Mouse (Mus musculus): ENCODE measurements at regions not wholly inside any gene's neighbourhood (a gene's known extent, or its start where the extent isn't known, plus 50 kb on each side); places are given as distances from the start of the nearest gene placed in this dataset.
A peak's percentile ranks its signal among the peaks of the same experiment; 100 is the strongest.

DNA sequence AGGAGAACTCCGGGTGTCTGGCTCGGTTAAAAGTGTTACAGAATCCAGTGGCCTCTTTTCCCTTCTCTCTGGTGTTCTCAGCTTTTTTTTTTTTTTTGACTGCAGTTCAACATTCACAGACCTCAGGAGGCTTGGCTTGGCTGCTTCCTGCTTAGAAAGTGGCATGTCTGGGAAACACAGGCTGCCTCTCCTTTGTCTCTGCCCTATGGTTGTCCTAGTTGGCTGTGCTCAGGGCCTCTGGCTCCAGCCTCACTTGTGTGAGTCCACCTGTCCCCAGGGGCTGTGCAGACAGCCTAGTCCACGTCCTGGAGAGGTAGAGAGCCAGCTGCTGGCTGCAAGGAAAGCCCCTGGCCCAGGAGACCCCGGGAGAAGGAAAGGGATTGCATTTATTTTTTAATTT, 212.3 kb upstream of the Rbfox1 start:
- DNase-seq = peak; percentile 77

- DNase-seq = peak; percentile 70
These were observed 216.7 kb upstream of the Rbfox1 start for GRCm38 (mm10) chr16:5668403-5668967.

DNA sequence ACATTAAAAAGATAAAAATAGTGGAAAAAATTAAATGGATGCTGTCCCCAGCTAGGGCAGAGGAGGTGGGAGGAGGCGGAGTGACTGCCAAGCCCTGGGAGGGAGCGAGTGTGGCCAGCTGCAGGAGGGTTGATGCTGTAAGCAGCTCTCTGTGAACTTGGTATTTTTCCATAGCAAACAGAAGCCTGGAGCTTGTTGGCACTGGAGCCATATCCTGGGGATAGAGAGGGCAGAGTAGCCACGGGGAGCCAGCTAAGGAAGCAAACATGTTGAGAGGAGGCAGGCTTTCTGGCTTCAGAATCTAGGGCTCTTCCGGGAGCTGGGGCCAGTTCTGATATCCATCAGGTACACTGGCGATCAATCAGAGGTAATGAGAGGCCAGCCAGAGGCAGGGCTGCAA, 223.2 kb upstream of the Rbfox1 start:
- no peak for DNase-seq

DNA sequence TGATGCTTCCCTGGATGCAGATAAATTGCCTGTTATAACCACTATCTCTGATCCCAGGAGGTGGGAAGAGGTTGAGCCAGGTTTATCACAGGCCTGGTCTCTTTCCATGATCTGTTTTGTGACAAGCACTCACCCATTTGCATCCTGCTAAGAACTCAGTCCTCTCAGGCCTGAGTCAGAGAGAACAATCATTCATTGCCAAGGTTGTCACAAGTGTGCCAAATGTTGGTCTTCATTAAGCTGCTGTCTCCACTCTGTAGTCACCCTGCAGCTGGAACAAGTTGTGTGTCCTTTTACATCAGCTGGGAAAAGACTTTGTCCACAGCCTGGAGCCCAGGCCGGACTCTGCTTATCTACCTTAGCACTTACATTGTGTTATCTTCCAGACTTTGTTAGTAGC, 233.6 kb upstream of the Rbfox1 start:
- peak; percentile 66 for DNase-seq

- no peak for DNase-seq
These were observed 234.2 kb upstream of the Rbfox1 start for GRCm38 (mm10) chr16:5651002-5651401.

DNA sequence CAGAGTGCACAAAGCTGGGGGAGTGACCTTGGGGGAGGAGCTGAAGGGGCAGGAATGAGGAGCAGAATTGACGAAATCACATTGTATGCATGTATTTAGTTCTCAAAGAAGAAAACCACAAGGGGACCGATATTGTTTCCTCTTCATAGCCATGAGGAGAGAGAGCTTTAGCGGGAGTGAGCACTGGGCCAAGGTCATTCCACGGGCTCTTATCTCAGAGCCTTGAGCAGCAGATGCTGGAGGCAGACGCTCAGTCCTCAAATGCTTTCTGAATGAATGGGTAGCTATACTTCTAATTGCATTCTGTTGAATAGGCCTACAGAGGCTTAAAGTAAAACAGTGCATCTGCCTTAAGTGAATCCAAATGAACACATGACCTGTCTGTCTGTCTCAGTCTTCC, 245.2 kb upstream of the Rbfox1 start:
- DNase-seq = peak; percentile 34

DNA sequence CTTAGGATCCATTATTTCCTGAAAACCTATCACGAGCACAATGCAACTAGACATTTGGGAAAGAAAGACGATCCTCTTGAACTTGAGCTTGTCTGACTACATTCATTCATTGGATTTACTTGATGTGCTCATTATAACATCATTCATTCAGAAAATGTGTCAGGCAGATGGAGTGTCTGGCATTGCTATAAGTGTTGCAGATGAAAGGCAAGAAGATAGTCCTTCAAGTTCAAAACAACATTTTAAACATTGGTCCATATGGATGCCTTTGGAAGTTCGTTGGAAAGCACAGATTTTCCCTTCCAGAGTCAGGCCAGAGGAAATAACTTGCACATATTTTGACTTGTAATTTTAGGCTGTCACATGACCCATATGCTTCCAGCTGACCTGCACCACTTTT, 255.2 kb upstream of the Rbfox1 start:
- DNase-seq = peak; percentile 3

GRCm38 (mm10) chr16:5627910-5628309, 257.2 kb upstream of the Rbfox1 start:
- DNase-seq = peak; percentile 17

- DNase-seq = peak; percentile 4
These were observed 257.8 kb upstream of the Rbfox1 start for GRCm38 (mm10) chr16:5627117-5627909.

DNA sequence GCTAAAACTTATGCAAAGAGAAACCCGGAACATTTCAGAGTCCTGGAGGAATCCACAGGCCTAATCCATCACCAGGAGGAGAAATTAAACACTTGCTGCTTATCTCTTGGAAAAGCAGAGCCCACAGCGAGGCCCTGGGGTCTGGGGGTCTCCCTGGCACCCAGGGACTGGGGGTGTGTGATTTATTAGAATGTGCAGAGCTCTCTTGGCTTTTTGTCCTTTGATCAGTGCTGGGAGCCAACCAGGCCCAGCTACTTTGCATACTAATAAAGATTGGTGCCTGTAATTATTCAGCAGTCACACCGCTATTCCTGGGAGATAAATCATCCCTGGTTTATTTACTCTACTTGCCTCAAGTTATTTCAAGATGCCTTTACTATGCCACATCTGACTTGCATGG, 260.0 kb upstream of the Rbfox1 start:
- DNase-seq = peak; percentile 45

- peak; percentile 33 for DNase-seq
These were observed 264.6 kb upstream of the Rbfox1 start for GRCm38 (mm10) chr16:5620566-5620965.

GRCm38 (mm10) chr16:5616356-5616755, 268.8 kb upstream of the Rbfox1 start:
- DNase-seq = no peak

GRCm38 (mm10) chr16:5595359-5595758, 289.8 kb upstream of the Rbfox1 start:
- DNase-seq = no peak

- DNase-seq = no peak
These were observed 306.8 kb upstream of the Rbfox1 start for GRCm38 (mm10) chr16:5578333-5578732.

- peak; percentile 49 for DNase-seq
These were observed 312.4 kb upstream of the Rbfox1 start for GRCm38 (mm10) chr16:5572780-5573179.

GRCm38 (mm10) chr16:5570619-5571018, 314.5 kb upstream of the Rbfox1 start:
- peak; percentile 61 for DNase-seq

DNA sequence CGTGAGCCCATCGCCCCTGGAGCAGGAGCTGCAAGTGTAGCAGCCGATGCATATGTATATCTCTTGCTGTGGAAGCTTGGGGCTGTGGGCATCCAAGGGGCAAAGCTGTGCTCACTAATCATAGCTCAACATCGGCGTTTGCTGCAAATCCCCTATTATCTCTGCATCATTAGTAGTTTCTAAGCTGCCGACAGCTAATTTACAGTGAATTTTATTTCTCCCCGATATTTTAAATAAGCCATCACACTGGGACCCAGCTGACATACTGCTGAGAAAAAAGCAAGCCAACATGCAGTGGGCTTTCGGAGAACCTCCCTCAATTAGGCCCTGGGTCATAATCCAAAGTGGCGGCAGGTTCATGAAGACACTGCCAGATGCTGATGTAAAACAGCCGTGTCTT, 313.3 kb upstream of the Eef2kmt start:
- DNase-seq = peak; percentile 33

GRCm38 (mm10) chr16:5549026-5549425, 293.2 kb upstream of the Eef2kmt start:
- peak; percentile 62 for DNase-seq

DNA sequence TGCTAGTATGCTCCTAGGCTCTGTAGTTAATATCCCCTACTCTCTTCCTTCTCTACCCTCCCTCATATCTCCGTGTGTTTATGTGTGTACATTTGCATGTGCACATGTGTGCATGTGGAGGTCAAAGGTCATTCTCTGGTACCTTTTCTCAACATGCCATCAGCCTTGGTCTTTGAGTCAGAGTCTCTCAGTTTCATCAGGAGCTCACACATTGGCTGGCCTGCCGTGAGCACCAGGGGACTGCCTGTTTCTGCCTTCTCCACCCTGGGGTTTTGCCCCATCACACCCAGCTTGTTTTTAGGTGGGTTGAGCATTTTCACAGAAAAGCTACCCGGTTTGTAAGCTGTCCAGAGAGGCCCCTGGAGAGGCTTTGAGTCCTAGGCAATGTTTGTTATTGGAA, 292.8 kb upstream of the Eef2kmt start:
- DNase-seq = peak; percentile 53

GRCm38 (mm10) chr16:5546808-5547207, 291.0 kb upstream of the Eef2kmt start:
- no peak for DNase-seq

- DNase-seq = peak; percentile 77
These were observed 290.0 kb upstream of the Eef2kmt start for GRCm38 (mm10) chr16:5545801-5546200.

DNA sequence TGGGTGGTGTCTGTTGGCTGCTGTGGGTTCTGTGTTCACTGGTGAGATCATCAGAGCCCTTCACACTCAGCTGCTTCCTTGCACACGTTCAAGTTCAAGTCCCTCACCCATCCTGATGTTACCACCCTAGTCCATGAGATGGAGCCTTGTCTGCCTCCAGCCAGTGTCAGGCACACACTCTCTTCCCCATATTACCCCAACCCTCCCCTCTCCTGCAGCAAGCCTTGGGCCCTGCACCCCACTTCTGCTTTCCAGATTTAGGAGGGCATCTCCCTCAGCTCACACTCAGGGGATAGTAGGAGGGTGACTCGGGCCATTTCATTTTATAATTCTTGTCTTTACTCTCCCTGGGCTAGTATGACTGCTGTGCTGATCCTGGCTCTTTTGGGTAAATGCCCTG, 288.7 kb upstream of the Eef2kmt start:
- peak; percentile 52 for DNase-seq

GRCm38 (mm10) chr16:5538836-5539510, 283.2 kb upstream of the Eef2kmt start:
- peak; percentile 56 for DNase-seq
